Mouse (Mus musculus) CH12.LX (cell line): Measurements from ENCODE around the gene Ctsl. TPM values are rescaled to one million over a fixed set of nuclear protein-coding genes. Genes with fewer than 3 reads are reported as not detected.

Experiments used
- DNase-seq: peaks from one replicate; pipeline ENCODE4 v3.0.0-alpha.2; 2013; ENCODE audit errors: extremely low read depth
- H3K27ac ChIP-seq: 2 replicates; pipeline ENCODE4 v1.5.1; 2012; ENCODE audit warnings: low read depth, mild to moderate bottlenecking, control low read depth, moderate library complexity; ENCODE audit not compliant: insufficient read depth
- H3K27me3 ChIP-seq: replicated peaks from 2 replicates; pipeline ENCODE3; 2012; ENCODE audit warnings: inconsistent platforms
- H3K36me3 ChIP-seq, 2 experiments: replicated peaks in 1 of 2; 2 replicates each; pipeline versions ENCODE3 to v1.6.1; 2012; ENCODE audit warnings: inconsistent platforms in 1 of 2, low read length in 1 of 2, mild to moderate bottlenecking in 1 of 2, mixed read lengths in 1 of 2, moderate library complexity in 1 of 2; ENCODE audit not compliant: control insufficient read depth in 1 of 2, insufficient read depth in 1 of 2
- H3K4me1 ChIP-seq, 2 experiments: 2 replicates each; pipeline ENCODE4 v1.6.1; 2012; ENCODE audit warnings: inconsistent platforms in 1 of 2, moderate library complexity in 1 of 2; ENCODE audit not compliant: insufficient read depth in 2 of 2, control insufficient read depth in 1 of 2
- H3K4me2 ChIP-seq: 2 replicates; pipeline ENCODE4 v1.6.1; 2012; ENCODE audit warnings: low read depth, mild to moderate bottlenecking, control low read depth; ENCODE audit not compliant: poor library complexity, insufficient read depth, severe bottlenecking
- H3K4me3 ChIP-seq, 3 experiments: fragments of 150-350 bp in 1 of 3; sonication (generic) in 1 of 3; replicated peaks in 1 of 3; 2 replicates each; pipeline versions ENCODE3 to v1.5.1; 2011 to 2012; ENCODE audit warnings: low read depth in 2 of 3, low read length in 2 of 3, mild to moderate bottlenecking in 2 of 3, moderate library complexity in 2 of 3, control low read depth in 1 of 3, improper control_type of control experiment in 1 of 3, inconsistent platforms in 1 of 3, mixed read lengths in 1 of 3; ENCODE audit not compliant: poor library complexity in 1 of 3
- H3K79me2 ChIP-seq: replicated peaks from 2 replicates; pipeline ENCODE4 v1.6.1; 2012; ENCODE audit warnings: mild to moderate bottlenecking, moderate library complexity; ENCODE audit not compliant: control insufficient read depth, poor library complexity, insufficient read depth, severe bottlenecking; ENCODE audit errors: extremely low read depth
- H3K9ac ChIP-seq: 2 replicates; pipeline ENCODE4 v1.6.1; 2012; ENCODE audit warnings: low read depth, mild to moderate bottlenecking, control low read depth, moderate library complexity; ENCODE audit not compliant: insufficient read depth
- H3K9me3 ChIP-seq: replicated peaks from 2 replicates; pipeline ENCODE3; 2012; ENCODE audit warnings: low read length, inconsistent platforms, mixed read lengths
- ELF1 ChIP-seq: IDR thresholded peaks from 2 replicates; pipeline ENCODE4 v1.6.1; 2014; ENCODE audit warnings: low read depth, mild to moderate bottlenecking, inconsistent platforms, low read length, improper control_type of control experiment
- EP300 ChIP-seq: IDR thresholded peaks from 2 replicates; pipeline ENCODE4 v1.6.1; 2011; ENCODE audit warnings: low read length, improper control_type of control experiment
- IRF4 ChIP-seq: IDR thresholded peaks from 2 replicates; pipeline ENCODE4 v1.6.1; 2014; ENCODE audit warnings: low read depth, mild to moderate bottlenecking, inconsistent platforms, low read length, improper control_type of control experiment
- MAFK ChIP-seq: IDR thresholded peaks from 2 replicates; pipeline ENCODE4 v1.6.1; 2011; ENCODE audit warnings: low read length, improper control_type of control experiment; ENCODE audit not compliant: insufficient replicate concordance
- MAX ChIP-seq: IDR thresholded peaks from 2 replicates; pipeline ENCODE4 v1.6.1; 2011; ENCODE audit warnings: low read length, improper control_type of control experiment
- MYC ChIP-seq: IDR thresholded peaks from 2 replicates; pipeline ENCODE4 v1.6.1; 2011; ENCODE audit warnings: low read depth, mild to moderate bottlenecking, improper control_type of control experiment, low read length
- NRF1 ChIP-seq: IDR thresholded peaks from 2 replicates; pipeline ENCODE4 v1.6.1; 2014; ENCODE audit warnings: low read depth, mild to moderate bottlenecking, inconsistent platforms, low read length, improper control_type of control experiment, moderate library complexity
- PAX5 ChIP-seq: IDR thresholded peaks from 2 replicates; pipeline ENCODE4 v1.6.1; 2012; ENCODE audit warnings: low read length, inconsistent platforms, mixed read lengths
- POLR2AphosphoS2 ChIP-seq: IDR thresholded peaks from 2 replicates; pipeline ENCODE4 v1.6.1; 2011; ENCODE audit warnings: low read depth, low read length, improper control_type of control experiment
- RAD21 ChIP-seq: IDR thresholded peaks from 2 replicates; pipeline ENCODE4 v1.6.1; 2011; ENCODE audit warnings: low read depth, mild to moderate bottlenecking, low read length, improper control_type of control experiment, moderate library complexity
- RCOR1 ChIP-seq: conservative IDR thresholded peaks from 2 replicates; pipeline ENCODE4 v1.6.1; 2012; ENCODE audit warnings: low read depth, mild to moderate bottlenecking, inconsistent platforms, low read length, improper control_type of control experiment
- SIN3A ChIP-seq: IDR thresholded peaks from 2 replicates; pipeline ENCODE4 v1.6.1; 2012; ENCODE audit warnings: low read length, improper control_type of control experiment, inconsistent platforms
- TBP ChIP-seq: conservative IDR thresholded peaks from 2 replicates; pipeline ENCODE4 v1.6.1; 2011; ENCODE audit warnings: low read depth, low read length, improper control_type of control experiment
- UBTF ChIP-seq: IDR thresholded peaks from 2 replicates; pipeline ENCODE4 v1.6.1; 2012; ENCODE audit warnings: low read depth, mild to moderate bottlenecking, inconsistent platforms, low read length, improper control_type of control experiment, moderate library complexity
- USF1 ChIP-seq: IDR thresholded peaks from 2 replicates; pipeline ENCODE4 v1.6.1; 2014; ENCODE audit warnings: low read depth, mild to moderate bottlenecking, inconsistent platforms, low read length, improper control_type of control experiment
- ZC3H11A ChIP-seq: IDR thresholded peaks from 2 replicates; pipeline ENCODE4 v1.6.1; 2012; ENCODE audit warnings: low read depth, mild to moderate bottlenecking, inconsistent platforms, low read length, improper control_type of control experiment
- ZKSCAN1 ChIP-seq: IDR thresholded peaks from 2 replicates; pipeline ENCODE4 v1.6.1; 2012; ENCODE audit warnings: low read depth, inconsistent platforms, low read length, improper control_type of control experiment, borderline replicate concordance
- ZNF384 ChIP-seq: IDR thresholded peaks from 2 replicates; pipeline ENCODE4 v1.6.1; 2012; ENCODE audit warnings: low read depth, low read length, improper control_type of control experiment, inconsistent platforms
- dilution Hi-C: fragments of 300-500 bp; cut with MboI; formaldehyde crosslinking; loops from 2 replicates; pipeline ENCODE4 v1.14.3; 2020; ENCODE audit warnings: low sequenced_read_pairs; ENCODE audit not compliant: extremely low pct_unique_long_range_greater_than_20kb, extremely low pct_ligation_motif_present
- in situ Hi-C: fragments of 300-500 bp; cut with MboI; formaldehyde crosslinking; loops from 3 replicates; pipeline ENCODE4 v1.14.3; 2019; ENCODE audit warnings: low sequenced_read_pairs, low pct_ligation_motif_present, low pct_unique_long_range_greater_than_20kb, mixed read lengths
- polyA plus RNA-seq: library from polyadenylated mRNA; unstranded; fragments of >175 nt; gene quantifications from 2 replicates; pipeline ENCODE4 v1.2.1, GENCODE M21; 2012; ENCODE audit warnings: low read depth; ENCODE audit not compliant: insufficient read length
- total RNA-seq, 2 experiments: library from RNA; depleted of rRNA; stranded (reverse); fragments of 300-350 nt in 1 of 2; fragments of >200 nt in 1 of 2; gene quantifications; 2 replicates each; pipeline ENCODE4 v1.2.3; 2012 to 2014

The Ctsl gene
- total and polyA plus RNA-seq, 3 experiments = 0.89 to 6.5 (median 4.6) TPM

- DNase-seq = no peak
- no peaks in the 10 kb centered on the region for H3K27me3 ChIP-seq
- no peak overlapping the region for H3K9ac ChIP-seq
- no peak for TF ChIP-seq MAX
- no peak for TF ChIP-seq UBTF
- dilution Hi-C loops (no loop called here), in situ Hi-C loops (no loop called here)
- H3K79me2 ChIP-seq = no peaks in the 10 kb centered on the region
- no peaks in the 10 kb centered on the region for H3K36me3 ChIP-seq
- no peak overlapping the region for H3K4me2 ChIP-seq
- H3K9me3 ChIP-seq = no peaks in the 10 kb centered on the region
- no peak overlapping the region for H3K27ac ChIP-seq
- no peak overlapping the region for H3K4me3 ChIP-seq
- peaks cover 0 to 11% of the 10 kb centered on the region in 2 experiments; a peak in 2 of 4 replicates for H3K4me1 ChIP-seq
Observed at GRCm38 (mm10) chr13:64398065-64398464, 27.4 kb upstream of the Ctsl start.

- no peaks in the 10 kb centered on the region for H3K36me3 ChIP-seq
- no peak overlapping the region for H3K4me3 ChIP-seq
- TF ChIP-seq TBP = no peak
- no peak for TF ChIP-seq NRF1
- no peak for TF ChIP-seq PAX5
- TF ChIP-seq RAD21 = no peak
- no peak for TF ChIP-seq IRF4
- no peak for TF ChIP-seq SIN3A
- no peak for TF ChIP-seq EP300
- no peak for TF ChIP-seq MYC
- TF ChIP-seq MAFK = no peak
- no peak for TF ChIP-seq ELF1
- TF ChIP-seq ZNF384 = no peak
- no peak for TF ChIP-seq ZKSCAN1
- no peak for TF ChIP-seq RCOR1
- no peak for TF ChIP-seq MAX
- TF ChIP-seq UBTF = no peak
- no peak for TF ChIP-seq POLR2AphosphoS2
- TF ChIP-seq ZC3H11A = no peak
- no peak for TF ChIP-seq USF1
- H3K79me2 ChIP-seq = no peaks in the 10 kb centered on the region
- H3K4me1 ChIP-seq = peaks cover 0 to 2% of the 10 kb centered on the region in 2 experiments; a peak in 2 of 4 replicates
- no peak for DNase-seq
- H3K27me3 ChIP-seq = no peaks in the 10 kb centered on the region
- no peak overlapping the region for H3K27ac ChIP-seq
- dilution Hi-C loops (no loop called here), in situ Hi-C loops (no loop called here)
- H3K9me3 ChIP-seq = no peaks in the 10 kb centered on the region
- H3K9ac ChIP-seq = no peak overlapping the region
- H3K4me2 ChIP-seq = no peak overlapping the region
Observed at GRCm38 (mm10) chr13:64396979-64397378, 26.3 kb upstream of the Ctsl start.
